Mouse (Mus musculus) kidney, embryonic 16.5 days (tissue): Measurements from ENCODE around the gene BC037034. TPM values are rescaled to one million over a fixed set of nuclear protein-coding genes. Genes with fewer than 3 reads are reported as not detected.
"Not testable (repeated sequence)": the region's sequence is repeated elsewhere in the genome, so short reads cannot be mapped to it uniquely, and the experiment has no call there.

Experiments used
- ATAC-seq: fragments of 200-750 bp; cut with Nextera tagmentation; 2 replicates; pipeline ENCODE4 v1.8.0; 2017; ENCODE audit warnings: moderate TSS enrichment; ENCODE audit not compliant: low FRiP score, low TSS enrichment
- H3K27ac ChIP-seq: fragments of 300-500 bp; sonication (generic); 2 replicates; pipeline ENCODE4 v1.5.1; 2014; ENCODE audit warnings: low read length
- H3K27me3 ChIP-seq: fragments of 300-500 bp; sonication (generic); 2 replicates; pipeline ENCODE4 v1.6.1; 2014; ENCODE audit warnings: low read length, control low read depth, mixed read lengths; ENCODE audit not compliant: insufficient read depth
- H3K36me3 ChIP-seq: fragments of 300-500 bp; sonication (generic); 2 replicates; pipeline ENCODE4 v1.6.1; 2014; ENCODE audit warnings: low read length, control low read depth, mixed read lengths; ENCODE audit not compliant: insufficient read depth
- H3K4me1 ChIP-seq: fragments of 300-500 bp; sonication (generic); 2 replicates; pipeline ENCODE4 v1.6.1; 2014; ENCODE audit warnings: low read length, control low read depth, mixed read lengths; ENCODE audit not compliant: insufficient read depth
- H3K4me2 ChIP-seq: fragments of 300-500 bp; sonication (generic); replicated peaks from 2 replicates; pipeline ENCODE4 v1.6.1; 2014; ENCODE audit warnings: low read depth, low read length
- H3K4me3 ChIP-seq: fragments of 300-500 bp; sonication (generic); 2 replicates; pipeline ENCODE4 v1.5.1; 2014; ENCODE audit warnings: mild to moderate bottlenecking, low read length
- H3K9ac ChIP-seq: fragments of 300-500 bp; sonication (generic); replicated peaks from 2 replicates; pipeline ENCODE4 v1.6.1; 2014; ENCODE audit warnings: low read length
- H3K9me3 ChIP-seq: fragments of 300-500 bp; sonication (generic); 2 replicates; pipeline ENCODE4 v1.6.1; 2016; ENCODE audit warnings: low read length, control low read depth
- WGBS: fragments of 180-500 bp; shearing (Covaris S2); extraction: QIAGEN DNeasy Blood & Tissue Kit; methylation state at CpG from one replicate; pipeline ENCODE4 v1.1.7; 2014; 5-methylcytosine and 5-hydroxymethylcytosine counted together
- polyA plus RNA-seq: library from polyadenylated mRNA; unstranded; fragments of >200 nt; fragmentation: Nextera tagmentation; extraction: Ambion mirVana; gene quantifications from 2 replicates; pipeline ENCODE4 v1.2.1, GENCODE M21; 2015

BC037034 gene
- polyA plus RNA-seq, 1 experiment from 2014 or later, result 5.0 TPM

- H3K9me3 ChIP-seq, result no peaks in the 10 kb centered on the region
- WGBS, result 76% methylated on average over 4 of the region's 4 CpGs
- H3K36me3 ChIP-seq, result no peaks in the 10 kb centered on the region
- H3K9ac ChIP-seq, result no peak overlapping the region
- no peak overlapping the region for H3K27ac ChIP-seq
- no peak for ATAC-seq
- no peak overlapping the region for H3K4me2 ChIP-seq
- H3K27me3 ChIP-seq, result no peaks in the 10 kb centered on the region
- H3K4me3 ChIP-seq, result no peak overlapping the region
- no peaks in the 10 kb centered on the region for H3K4me1 ChIP-seq
These were observed 37.3 kb downstream of the BC037034 start for GRCm38 (mm10) chr5:138226491-138226890.

GRCm38 (mm10) chr5:138225700-138226099 is 38.1 kb downstream of the BC037034 start, which contains the start of gene Nxpe5:
Gene Nxpe5 (plus strand): TSS chr5:138225898.
- Histone ChIP-seq H3K4me1 (no peaks in the 10 kb centered on the region), H3K9ac (no peak within 1 kb of the TSS), H3K36me3 (no peaks in the 10 kb centered on the region), H3K27ac (no peak within 1 kb of the TSS), H3K4me2 (no peak within 1 kb of the TSS), H3K27me3 (no peaks in the 10 kb centered on the region), H3K4me3 (no peak within 1 kb of the TSS), H3K9me3 (no peaks in the 10 kb centered on the region)
- no peak for ATAC-seq
- 65% methylated on average over 2 of the region's 2 CpGs for WGBS

GRCm38 (mm10) chr5:138223287-138223686 is 40.5 kb downstream of the BC037034 start:
- no peaks in the 10 kb centered on the region for H3K36me3 ChIP-seq
- no peak for ATAC-seq
- H3K4me2 ChIP-seq, result no peak overlapping the region
- H3K9ac ChIP-seq, result no peak overlapping the region
- no peaks in the 10 kb centered on the region for H3K27me3 ChIP-seq
- no peak overlapping the region for H3K27ac ChIP-seq
- 53% methylated on average over 3 of the region's 3 CpGs for WGBS
- H3K9me3 ChIP-seq, result no peaks in the 10 kb centered on the region
- H3K4me3 ChIP-seq, result no peak overlapping the region
- H3K4me1 ChIP-seq, result 0 out of 2 replicates have a peak, but pooled peaks cover 4% of the 10 kb centered on the region

- 0 out of 2 replicates have a peak, but pooled peaks cover 4% of the 10 kb centered on the region for H3K4me1 ChIP-seq
- no peak overlapping the region for H3K9ac ChIP-seq
- peaks cover 5% of the 10 kb centered on the region; the same call in 1 of the 2 replicates for H3K9me3 ChIP-seq
- no peaks in the 10 kb centered on the region for H3K36me3 ChIP-seq
- H3K27me3 ChIP-seq, result no peaks in the 10 kb centered on the region
- peak; percentile 81; the same call in 1 of the 2 replicates for ATAC-seq
- H3K4me3 ChIP-seq, result no peak overlapping the region
- H3K27ac ChIP-seq, result no peak overlapping the region
- H3K4me2 ChIP-seq, result no peak overlapping the region
- WGBS, result 22% methylated on average over 4 of the region's 4 CpGs
These were observed 41.7 kb downstream of the BC037034 start for GRCm38 (mm10) chr5:138222111-138222510.

- Histone ChIP-seq H3K27me3 (no peaks in the 10 kb centered on the region), H3K4me1 (0 out of 2 replicates have a peak, but pooled peaks cover 4% of the 10 kb centered on the region), H3K4me2 (no peak overlapping the region), H3K4me3 (no peak overlapping the region), H3K9me3 (peaks cover 21% of the 10 kb centered on the region), H3K36me3 (no peaks in the 10 kb centered on the region), H3K9ac (no peak overlapping the region), H3K27ac (peak overlapping the region; percentile 79)
- peak; percentile 89 for ATAC-seq
- WGBS, result 20% methylated on average over 2 of the region's 2 CpGs
These were observed 44.0 kb downstream of the BC037034 start for GRCm38 (mm10) chr5:138219864-138220263.

GRCm38 (mm10) chr5:138216632-138217031 is 47.2 kb downstream of the BC037034 start:
- not testable (repeated sequence) for ATAC-seq
- H3K9me3 ChIP-seq, result peaks cover 21% of the 10 kb centered on the region

More at GRCm38 (mm10) chr5:138216632-138217031, 47.2 kb downstream of the BC037034 start:
- WGBS, result 94% methylated on average over 13 of the region's 13 CpGs
- not testable (repeated sequence) for H3K4me1 ChIP-seq, H3K4me2 ChIP-seq, H3K9ac ChIP-seq, H3K36me3 ChIP-seq, H3K27me3 ChIP-seq, H3K4me3 ChIP-seq, H3K27ac ChIP-seq

Other genes with a start within 250 kb of the BC037034 start
- gene Smok3a, start 242.8 kb downstream of the BC037034 start, polyA plus RNA-seq, result not detected in 2 replicates
- not detected in 2 replicates for gene Smok3b, start 242.6 kb downstream of the BC037034 start, polyA plus RNA-seq
- gene Smok3c, start 210.8 kb downstream of the BC037034 start, polyA plus RNA-seq, result not detected in 2 replicates
- gene Zkscan1, start 178.9 kb downstream of the BC037034 start, polyA plus RNA-seq, result 22.7 and 25.7 TPM in 2 replicates
- gene Zscan21, start 147.1 kb downstream of the BC037034 start, polyA plus RNA-seq, result 73.4 and 76.4 TPM in 2 replicates
- 22.1 and 29.5 TPM in 2 replicates for gene Zfp113, start 108.3 kb downstream of the BC037034 start, polyA plus RNA-seq
- gene Cops6, start 103.0 kb downstream of the BC037034 start, polyA plus RNA-seq, result 348 and 375 TPM in 2 replicates
- 26.1 and 29.5 TPM in 2 replicates for gene Ap4m1, start 92.0 kb downstream of the BC037034 start, polyA plus RNA-seq
- 223 and 230 TPM in 2 replicates for gene Mcm7, start 91.6 kb downstream of the BC037034 start, polyA plus RNA-seq
- gene Taf6, start 76.6 kb downstream of the BC037034 start, polyA plus RNA-seq, result 104 and 109 TPM in 2 replicates
- gene Cnpy4, start 76.5 kb downstream of the BC037034 start, polyA plus RNA-seq, result 64.7 and 67.0 TPM in 2 replicates
- 9.6 and 11.2 TPM in 2 replicates for gene Mblac1, start 69.7 kb downstream of the BC037034 start, polyA plus RNA-seq
- 0.06 TPM in 2 replicates for gene Nxpe5, start 38.1 kb downstream of the BC037034 start, polyA plus RNA-seq
- 61.2 and 70.0 TPM in 2 replicates for gene Lamtor4, start 8.6 kb downstream of the BC037034 start, polyA plus RNA-seq
- 2.3 and 2.7 TPM in 2 replicates for gene Gal3st4, start 8.8 kb upstream of the BC037034 start, polyA plus RNA-seq
- gene Gm43720, start 15.9 kb upstream of the BC037034 start, polyA plus RNA-seq, result 0.15 and 0.28 TPM in 2 replicates
- gene Gpc2, start 16.0 kb upstream of the BC037034 start, polyA plus RNA-seq, result 31.2 and 32.8 TPM in 2 replicates
- gene Stag3, start 16.2 kb upstream of the BC037034 start, polyA plus RNA-seq, result 4.3 TPM in 2 replicates
- gene Pvrig, start 77.9 kb upstream of the BC037034 start, polyA plus RNA-seq, result 0.17 TPM in 1 of 2 replicates, not detected in the other
- gene Zfp157, start 177.4 kb upstream of the BC037034 start, polyA plus RNA-seq, result 35.3 and 44.1 TPM in 2 replicates